Mouse (Mus musculus): ENCODE results near the gene Wdr27. TPM values are rescaled to one million over a fixed set of nuclear protein-coding genes. Genes with fewer than 3 reads are reported as not detected.

Gene Wdr27
- total RNA-seq (2023), result 0.80 TPM

GRCm38 (mm10) chr17:14943009-14943728 lies at the start of gene Wdr27, which contains the start of gene 1600012H06Rik:
TSS of gene Wdr27 (minus strand) at chr17:14943158.
TSS of gene 1600012H06Rik (plus strand) at chr17:14943184.

GRCm38 (mm10) chr17:14978362-14979038 lies 35.5 kb upstream of the Wdr27 start, which contains the start of the genes 9030025P20Rik and Gm3417:
TSS of gene 9030025P20Rik (plus strand) at chr17:14978468.
TSS of gene Gm3417 (minus strand) at chr17:14978790.

GRCm38 (mm10) chr17:14960951-14961556 lies 18.1 kb upstream of the Wdr27 start, which contains the start of gene Phf10:
TSS of gene Phf10 (minus strand) at chr17:14961273.

Other genes with a start within 250 kb of the Wdr27 start
- not detected for gene Thbs2, start 248.9 kb downstream of the Wdr27 start, total RNA-seq (2023)
- 21.1 TPM for gene 1600012H06Rik, start within 50 bp of the Wdr27 start, total RNA-seq (2023)
- 28.0 TPM for gene Phf10, start 18.1 kb upstream of the Wdr27 start, total RNA-seq (2023)
- 23.0 TPM for gene 9030025P20Rik, start 35.3 kb upstream of the Wdr27 start, total RNA-seq (2023)
- gene Gm3417, start 35.6 kb upstream of the Wdr27 start, total RNA-seq (2023), result not detected
- gene Gm3435, start 67.0 kb upstream of the Wdr27 start, total RNA-seq (2023), result 6.4 TPM
- 139 TPM for gene Ermard, start 98.0 kb upstream of the Wdr27 start, total RNA-seq (2023)
- not detected for gene Tcte3, start 98.3 kb upstream of the Wdr27 start, total RNA-seq (2023)
- gene Gm3448, start 98.4 kb upstream of the Wdr27 start, total RNA-seq (2023), result 8.3 TPM

All from CD8-positive naive resting alpha-beta T cell, adult 57 days (primary cell).